31 mouse cellular contexts compared by ENCODE assay signal in the genomic region with DNA sequence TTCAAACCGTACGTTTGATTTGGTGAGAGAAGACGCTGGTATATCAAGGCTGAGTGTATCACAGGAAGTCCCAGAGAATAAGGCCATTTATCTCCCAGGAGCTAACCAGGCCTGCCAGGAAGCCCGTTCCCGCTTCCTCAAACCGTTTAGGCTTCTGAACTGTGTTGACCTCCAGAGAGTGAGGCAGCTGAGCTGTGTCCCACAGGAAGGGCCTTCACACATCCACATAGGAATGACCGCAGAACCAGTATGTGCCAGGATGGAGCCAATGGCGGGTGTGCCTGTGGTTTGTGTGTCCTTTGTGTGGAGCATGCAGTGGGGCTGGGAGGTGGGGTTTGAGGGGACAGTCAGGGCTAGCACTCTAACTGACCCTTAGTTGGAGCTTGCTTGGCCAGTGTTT.
DNase-seq lines count a peak whose midpoint lies in the region; ATAC-seq and TF ChIP-seq lines count a peak whose summit lies in the region.
"Had no signal": no experiment of that assay in that cellular context is flagged by ENCODE, and none has a peak within 500 bp of the region (broad histone marks: within the 10 kb centered on the region; RNA-seq: fewer than 3 reads in every experiment).

No protein-coding gene starts in this region.

- peak; percentile 56; the same call in 1 of the 2 replicates for ATAC-seq in kidney, embryonic 15.5 days (replicated peaks; ENCODE audit: low FRiP score)
- ATAC-seq in lung, embryonic 14.5 days (ENCODE audit: insufficient read depth) = no peak
- ATAC-seq: forebrain, postnatal 0 days; hindbrain, postnatal 0 days; intestine, embryonic 15.5 days had no signal

- TF ChIP-seq CTCF in lung, embryonic 14.5 days (IDR thresholded peaks at IDR 0.05; ENCODE audit: low read depth) = no peak
- no peak for TF ChIP-seq CTCF in olfactory bulb, adult 2 months (IDR thresholded peaks at IDR 0.05; ENCODE audit: insufficient read depth, low read depth, low read length)

- DNase-seq in embryo, embryonic 10 days (ENCODE audit: low spot score) = peak; percentile 13
- DNase-seq in embryo, embryonic 11 days = no peak
- no peak for DNase-seq in kidney, adult 11 months
- peak; percentile 40 for DNase-seq in lung, embryonic 14.5 days
- DNase-seq in lung, postnatal 10 days = no peak
- DNase-seq: cerebellum, adult 11 months; cerebellum, adult 9-11 months; forebrain, postnatal 0 days; heart, adult 2 months; heart, postnatal 14 days; kidney, postnatal 14 days; lung, postnatal 4 days; right cerebral cortex, postnatal 4 days; thymus, adult 18-20 months; thymus, postnatal 25 days had no signal

- no peak for TF ChIP-seq POLR2A in olfactory bulb, adult 2 months (IDR thresholded peaks at IDR 0.05; ENCODE audit: insufficient read depth, low read depth, low read length)

- no peaks in the 10 kb centered on the region for H3K9me3 ChIP-seq in kidney, embryonic 15.5 days (replicated peaks)
- no peaks in the 10 kb centered on the region for H3K9me3 ChIP-seq in lung, embryonic 14.5 days (ENCODE audit: low read depth, low read length)
- H3K9me3 ChIP-seq: intestine, embryonic 15.5 days; midbrain, embryonic 12.5 days; neural tube, embryonic 12.5 days had no signal

- H3K4me1 ChIP-seq in kidney, embryonic 15.5 days = peaks cover 12% of the 10 kb centered on the region
- no peaks in the 10 kb centered on the region for H3K4me1 ChIP-seq in lung, embryonic 14.5 days (ENCODE audit: insufficient read depth)
- peaks cover 23% of the 10 kb centered on the region for H3K4me1 ChIP-seq in olfactory bulb, adult 2 months (ENCODE audit: control insufficient read depth, insufficient read depth, low read length)
- H3K4me1 ChIP-seq: intestine, embryonic 15.5 days; limb, embryonic 12.5 days; megakaryocyte, embryonic 14.5 days; midbrain, embryonic 12.5 days; neural tube, embryonic 12.5 days had no signal

- no peak overlapping the region for H3K4me3 ChIP-seq in kidney, embryonic 15.5 days (replicated peaks)
- H3K4me3 ChIP-seq in lung, embryonic 14.5 days (ENCODE audit: low read depth, low read length) = no peak overlapping the region
- no peak overlapping the region for H3K4me3 ChIP-seq in olfactory bulb, adult 2 months (ENCODE audit: insufficient read depth, low read depth, low read length)
- H3K4me3 ChIP-seq: erythroblast, embryonic 14.5 days; heart, adult 2 months; hindbrain, embryonic 10.5 days; intestine, embryonic 15.5 days; layer of hippocampus, adult 2 months; left cerebral cortex, adult 2 months; limb, embryonic 12.5 days; megakaryocyte, embryonic 14.5 days; midbrain, embryonic 12.5 days; myocyte; neural tube, embryonic 12.5 days had no signal

- 0 out of 2 replicates have a peak, but pooled peaks cover 3% of the 10 kb centered on the region for H3K36me3 ChIP-seq in kidney, embryonic 15.5 days
- H3K36me3 ChIP-seq in lung, embryonic 14.5 days (ENCODE audit: insufficient read depth) = no peaks in the 10 kb centered on the region
- H3K36me3 ChIP-seq: G1E; hindbrain, embryonic 10.5 days; intestine, embryonic 15.5 days; limb, embryonic 12.5 days; midbrain, embryonic 12.5 days; neural tube, embryonic 12.5 days had no signal

- no peak overlapping the region for H3K9ac ChIP-seq in kidney, embryonic 15.5 days
- H3K9ac ChIP-seq in lung, embryonic 14.5 days = no peak overlapping the region
- H3K9ac ChIP-seq: forebrain, postnatal 0 days; intestine, embryonic 15.5 days; limb, embryonic 12.5 days; liver, embryonic 14.5 days; midbrain, embryonic 12.5 days; neural tube, embryonic 12.5 days had no signal

- H3K4me2 ChIP-seq in kidney, embryonic 15.5 days = no peak overlapping the region
- H3K4me2 ChIP-seq in lung, embryonic 14.5 days = no peak overlapping the region
- H3K4me2 ChIP-seq: intestine, embryonic 15.5 days; limb, embryonic 12.5 days; midbrain, embryonic 12.5 days; neural tube, embryonic 12.5 days had no signal

- peak overlapping the region; percentile 45; the same call in 1 of the 2 replicates for H3K27ac ChIP-seq in kidney, embryonic 15.5 days
- peak overlapping the region; percentile 13; the same call in 1 of the 2 replicates for H3K27ac ChIP-seq in lung, embryonic 14.5 days (ENCODE audit: low read depth)
- peak overlapping the region; percentile 53; the same call in 1 of the 2 replicates for H3K27ac ChIP-seq in olfactory bulb, adult 2 months (ENCODE audit: insufficient read depth, low read depth, low read length)
- H3K27ac ChIP-seq: heart, adult 2 months; hindbrain, embryonic 10.5 days; hindbrain, postnatal 0 days; intestine, embryonic 15.5 days; layer of hippocampus, adult 2 months; left cerebral cortex, adult 2 months; limb, embryonic 12.5 days; liver, embryonic 14.5 days; midbrain, embryonic 12.5 days; neural tube, embryonic 12.5 days; stomach, postnatal 0 days had no signal

- H3K27me3 ChIP-seq in kidney, embryonic 15.5 days = no peaks in the 10 kb centered on the region
- H3K27me3 ChIP-seq in lung, embryonic 14.5 days (ENCODE audit: insufficient read depth, low read length) = no peaks in the 10 kb centered on the region
- H3K27me3 ChIP-seq: intestine, embryonic 15.5 days; limb, embryonic 12.5 days; midbrain, embryonic 12.5 days; neural tube, embryonic 12.5 days had no signal

- WGBS in kidney, embryonic 15.5 days = 74% methylated on average over 8 of the region's 8 CpGs
- WGBS in lung, embryonic 14.5 days = 61% methylated on average over 8 of the region's 8 CpGs
- WGBS in olfactory bulb, adult 2 months = 94% methylated on average over 8 of the region's 8 CpGs

Comparison
In these comparisons a context has a peak if more than half of its experiments do, and no peak if none do; other contexts are left out.
1. DNase-seq: peak in embryo, embryonic 10 days (single experiment) and lung, embryonic 14.5 days (single experiment); none in embryo, embryonic 11 days (single experiment), kidney, adult 11 months (single experiment) and lung, postnatal 10 days (single experiment).
2. Peak in every context shown above with its lines, with median percentiles within 50 percentile points of each other: H3K27ac ChIP-seq.